Mouse (Mus musculus) C2C12 (cell line): ENCODE data around the gene Wbp2.

Experiments
- CEBPB ChIP-seq: IDR thresholded peaks from one replicate; pipeline ENCODE4 v1.6.1; 2011; ENCODE audit warnings: low read depth, mild to moderate bottlenecking, control low read depth, moderate library complexity
- CTCF ChIP-seq: IDR thresholded peaks from one replicate; pipeline ENCODE4 v1.5.1; 2011; ENCODE audit not compliant: control insufficient read depth, insufficient read depth, insufficient read length
- FOSL1 ChIP-seq: IDR thresholded peaks from one replicate; pipeline ENCODE4 v1.8.0; 2011; ENCODE audit warnings: mild to moderate bottlenecking, low read length; ENCODE audit not compliant: poor library complexity, insufficient read depth, severe bottlenecking
- MAX ChIP-seq: IDR thresholded peaks from one replicate; pipeline ENCODE4 v1.6.1; 2011; ENCODE audit warnings: mild to moderate bottlenecking, control low read depth
- MYOD1 ChIP-seq: IDR thresholded peaks from one replicate; pipeline ENCODE4 v1.6.1; 2011; ENCODE audit warnings: low read depth; ENCODE audit not compliant: control insufficient read depth, insufficient read length
- MYOG ChIP-seq: IDR thresholded peaks from one replicate; pipeline ENCODE4 v1.6.1; 2011; ENCODE audit not compliant: control insufficient read depth, insufficient read length; ENCODE audit errors: extremely low read depth
- USF1 ChIP-seq: IDR thresholded peaks from one replicate; pipeline ENCODE4 v1.6.1; 2011; ENCODE audit warnings: low read depth, mild to moderate bottlenecking, control low read depth, moderate library complexity

DNA sequence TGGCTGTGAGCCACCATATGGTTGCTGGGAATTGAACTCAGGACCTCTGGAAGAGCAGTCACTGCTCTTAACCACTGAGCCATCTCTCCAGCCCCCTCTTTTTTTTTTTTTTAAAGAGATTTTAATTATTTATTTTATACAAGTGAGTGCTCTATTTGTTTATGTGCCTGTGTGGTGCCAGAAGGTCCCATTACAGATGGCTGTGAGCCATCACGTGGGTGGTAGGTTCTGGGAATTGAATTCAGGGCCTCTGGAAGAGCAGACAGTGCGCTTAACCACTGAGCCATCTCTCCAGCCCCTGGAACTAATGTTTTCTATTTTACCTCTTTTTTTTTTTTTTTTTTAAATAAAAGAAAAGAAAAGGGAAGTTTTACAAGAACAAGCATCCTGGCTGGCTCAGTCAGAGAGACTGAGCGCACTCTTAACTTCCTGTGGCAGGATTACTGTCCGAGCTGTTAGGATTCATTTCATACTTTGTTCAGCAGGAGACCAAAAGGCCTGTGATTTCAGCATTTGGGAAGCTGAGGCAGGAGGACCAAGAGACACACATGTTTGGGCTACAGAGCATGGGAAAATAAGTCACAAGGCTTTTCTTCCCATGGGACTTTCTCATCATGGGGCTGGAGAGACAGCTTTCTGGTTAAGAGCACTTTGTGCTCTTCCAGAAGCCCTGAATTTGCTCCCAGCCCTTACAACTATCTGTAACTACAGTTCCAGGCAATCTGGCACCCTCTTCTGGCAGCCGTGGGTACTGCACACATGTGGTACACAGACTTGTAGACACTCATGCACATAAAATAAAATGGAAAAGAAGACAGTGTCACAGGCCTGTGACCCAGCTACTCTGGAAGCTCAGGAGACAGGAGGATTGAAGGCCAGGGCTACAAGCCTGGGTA lies 9.7 kb upstream of the Wbp2 start:
- no peak for TF ChIP-seq CTCF
- TF ChIP-seq MYOG = no peak
- no peak for TF ChIP-seq FOSL1
- TF ChIP-seq USF1 = no peak
- no peak for TF ChIP-seq CEBPB
- TF ChIP-seq MAX = no peak
- TF ChIP-seq MYOD1 = no peak
